Comparison of ENCODE assay signal across 25 mouse cellular contexts in genomic region chr13:55840223-55840622, GRCm38 (mm10). TPM values are rescaled to one million over a fixed set of nuclear protein-coding genes. Genes with fewer than 3 reads are reported as not detected.
DNase-seq lines count a peak whose midpoint lies in the region; ATAC-seq lines count a peak whose summit lies in the region.
"Had no signal": no experiment of that assay in that cellular context is flagged by ENCODE, and none has a peak within 500 bp of the region (broad histone marks: within the 10 kb centered on the region; RNA-seq: fewer than 3 reads in every experiment).

No protein-coding gene starts in this region.

- peaks cover 3% of the 10 kb centered on the region; the same call in 1 of the 2 replicates for H3K9me3 ChIP-seq in forebrain, embryonic 14.5 days (replicated peaks; ENCODE audit: control insufficient read depth, low read length)
- peaks cover 5% of the 10 kb centered on the region; the same call in 1 of the 2 replicates for H3K9me3 ChIP-seq in forebrain, embryonic 10.5 days
- no peaks in the 10 kb centered on the region for H3K9me3 ChIP-seq in midbrain, embryonic 13.5 days
- no peaks in the 10 kb centered on the region for H3K9me3 ChIP-seq in midbrain, embryonic 15.5 days
- no peaks in the 10 kb centered on the region for H3K9me3 ChIP-seq in limb, embryonic 10.5 days (replicated peaks)
- H3K9me3 ChIP-seq in stomach, embryonic 16.5 days (replicated peaks; ENCODE audit: control insufficient read depth, low read length): peaks cover 5% of the 10 kb centered on the region; the same call in 1 of the 2 replicates
- H3K9me3 ChIP-seq: limb, embryonic 15.5 days had no signal

- ATAC-seq in forebrain, embryonic 14.5 days: no peak
- 0 out of 2 replicates have a peak, but pooled peaks have one; percentile 17 for ATAC-seq in midbrain, embryonic 13.5 days
- ATAC-seq in midbrain, embryonic 15.5 days (replicated peaks): no peak
- ATAC-seq in stomach, embryonic 16.5 days (ENCODE audit: insufficient read depth, low FRiP score): no peak
- ATAC-seq: inflammation-experienced regulatory T-cells, adult 6 months had no signal

- H3K4me3 ChIP-seq in forebrain, embryonic 14.5 days (ENCODE audit: low read depth, low read length): no peak overlapping the region
- H3K4me3 ChIP-seq in forebrain, embryonic 10.5 days: no peak overlapping the region
- H3K4me3 ChIP-seq in midbrain, embryonic 13.5 days (replicated peaks): no peak overlapping the region
- no peak overlapping the region for H3K4me3 ChIP-seq in midbrain, embryonic 15.5 days
- no peak overlapping the region for H3K4me3 ChIP-seq in limb, embryonic 10.5 days
- no peak overlapping the region for H3K4me3 ChIP-seq in stomach, embryonic 16.5 days (replicated peaks; ENCODE audit: low read length)
- H3K4me3 ChIP-seq: limb, embryonic 15.5 days; liver, embryonic 15.5 days; neural tube, embryonic 12.5 days had no signal

- no peak overlapping the region for H3K27ac ChIP-seq in forebrain, embryonic 14.5 days (ENCODE audit: low read depth, low read length)
- H3K27ac ChIP-seq in forebrain, embryonic 10.5 days: no peak overlapping the region
- H3K27ac ChIP-seq in midbrain, embryonic 13.5 days: no peak overlapping the region
- no peak overlapping the region for H3K27ac ChIP-seq in midbrain, embryonic 15.5 days
- peak overlapping the region; percentile 58; the same call in 1 of the 2 replicates for H3K27ac ChIP-seq in limb, embryonic 10.5 days
- peak overlapping the region; percentile 89 for H3K27ac ChIP-seq in stomach, embryonic 16.5 days (ENCODE audit: low read length)
- H3K27ac ChIP-seq: limb, embryonic 15.5 days; liver, embryonic 15.5 days; neural tube, embryonic 12.5 days had no signal

- H3K9ac ChIP-seq in forebrain, embryonic 14.5 days (ENCODE audit: low read length): no peak overlapping the region
- H3K9ac ChIP-seq in midbrain, embryonic 13.5 days (replicated peaks): no peak overlapping the region
- H3K9ac ChIP-seq in midbrain, embryonic 15.5 days: no peak overlapping the region
- H3K9ac ChIP-seq in stomach, embryonic 16.5 days (ENCODE audit: low read length): peak overlapping the region; percentile 24
- H3K9ac ChIP-seq: limb, embryonic 15.5 days; liver, embryonic 15.5 days; neural tube, embryonic 12.5 days had no signal

- no peak overlapping the region for H3K4me2 ChIP-seq in forebrain, embryonic 14.5 days (ENCODE audit: low read length)
- 0 out of 2 replicates have a peak overlapping the region, but pooled peaks have one; percentile 9 for H3K4me2 ChIP-seq in midbrain, embryonic 13.5 days (replicated peaks)
- H3K4me2 ChIP-seq in midbrain, embryonic 15.5 days: no peak overlapping the region
- no peak overlapping the region for H3K4me2 ChIP-seq in stomach, embryonic 16.5 days (ENCODE audit: low read depth, low read length)
- H3K4me2 ChIP-seq: limb, embryonic 15.5 days; liver, embryonic 15.5 days; neural tube, embryonic 12.5 days had no signal

- peaks cover 69% of the 10 kb centered on the region for H3K27me3 ChIP-seq in forebrain, embryonic 14.5 days (replicated peaks; ENCODE audit: control insufficient read depth, insufficient read depth, low read length)
- peaks cover 84% of the 10 kb centered on the region for H3K27me3 ChIP-seq in forebrain, embryonic 10.5 days (ENCODE audit: poor library complexity, severe bottlenecking)
- peaks cover 91% of the 10 kb centered on the region for H3K27me3 ChIP-seq in midbrain, embryonic 13.5 days
- H3K27me3 ChIP-seq in midbrain, embryonic 15.5 days (replicated peaks): peaks cover 77% of the 10 kb centered on the region
- peaks cover 78% of the 10 kb centered on the region for H3K27me3 ChIP-seq in limb, embryonic 10.5 days (ENCODE audit: low read depth, poor library complexity, severe bottlenecking)
- peaks cover 10% of the 10 kb centered on the region; the same call in 1 of the 2 replicates for H3K27me3 ChIP-seq in stomach, embryonic 16.5 days (ENCODE audit: control insufficient read depth, insufficient read depth, low read length)

- 14% methylated on average over 14 of the region's 14 CpGs for WGBS in forebrain, embryonic 14.5 days
- 27% methylated on average over 14 of the region's 14 CpGs for WGBS in forebrain, embryonic 10.5 days
- 14% methylated on average over 14 of the region's 14 CpGs for WGBS in midbrain, embryonic 13.5 days
- 23% methylated on average over 14 of the region's 14 CpGs for WGBS in midbrain, embryonic 15.5 days
- 40% methylated on average over 14 of the region's 14 CpGs for WGBS in limb, embryonic 10.5 days
- WGBS in stomach, embryonic 16.5 days: 49% methylated on average over 14 of the region's 14 CpGs

- no peaks in the 10 kb centered on the region for H3K4me1 ChIP-seq in forebrain, embryonic 14.5 days (ENCODE audit: control insufficient read depth, insufficient read depth, low read length)
- peaks cover 32% of the 10 kb centered on the region for H3K4me1 ChIP-seq in forebrain, embryonic 10.5 days
- peaks cover 31% of the 10 kb centered on the region for H3K4me1 ChIP-seq in midbrain, embryonic 13.5 days (replicated peaks)
- peaks cover 7% of the 10 kb centered on the region; the same call in 1 of the 2 replicates for H3K4me1 ChIP-seq in midbrain, embryonic 15.5 days
- H3K4me1 ChIP-seq in limb, embryonic 10.5 days: peaks cover 50% of the 10 kb centered on the region
- H3K4me1 ChIP-seq in stomach, embryonic 16.5 days (ENCODE audit: control insufficient read depth, insufficient read depth, low read length): peaks cover 16% of the 10 kb centered on the region
- H3K4me1 ChIP-seq: liver, embryonic 15.5 days had no signal

- no peaks in the 10 kb centered on the region for H3K36me3 ChIP-seq in forebrain, embryonic 14.5 days (ENCODE audit: control insufficient read depth, insufficient read depth, low read length)
- no peaks in the 10 kb centered on the region for H3K36me3 ChIP-seq in forebrain, embryonic 10.5 days (replicated peaks)
- no peaks in the 10 kb centered on the region for H3K36me3 ChIP-seq in midbrain, embryonic 13.5 days
- no peaks in the 10 kb centered on the region for H3K36me3 ChIP-seq in midbrain, embryonic 15.5 days (replicated peaks)
- H3K36me3 ChIP-seq in limb, embryonic 10.5 days: no peaks in the 10 kb centered on the region
- H3K36me3 ChIP-seq in stomach, embryonic 16.5 days (ENCODE audit: control insufficient read depth, insufficient read depth, low read length): no peaks in the 10 kb centered on the region
- H3K36me3 ChIP-seq: limb, embryonic 15.5 days; liver, embryonic 15.5 days; neural tube, embryonic 12.5 days had no signal

- peak; percentile 57 for DNase-seq in forebrain, embryonic 14.5 days (ENCODE audit: low spot score)
- no peak for DNase-seq in forebrain, embryonic 10.5 days (ENCODE audit: extremely low spot score, low spot score)
- no peak for DNase-seq in limb, embryonic 10.5 days (ENCODE audit: low spot score)
- DNase-seq in urinary bladder, postnatal 4 days (ENCODE audit: low spot score in 2 of 2): no peak
- no peak for DNase-seq in cerebellum, postnatal 4 days (ENCODE audit: low spot score in 2 of 2)
- DNase-seq: adrenal gland, postnatal 25 days; cerebellum, adult 11-12 months; cerebellum, postnatal 14 days; gastrocnemius, postnatal 10 days; heart, adult 18-20 months; heart, postnatal 36 days; kidney, postnatal 36 days; layer of hippocampus, adult 9-11 months; right cerebral cortex, postnatal 14 days; spleen, adult 18-20 months had no signal

RNA-seq across cellular contexts. Expression of gene Pitx1, which starts 4.2 kb away (rescaled TPM):
- polyA plus RNA-seq in forebrain, embryonic 14.5 days (2014; fragmentation: Nextera tagmentation; extraction: Ambion mirVana): not detected in 2 replicates
- 1.7 and 3.2 TPM in 2 replicates for polyA plus RNA-seq in forebrain, embryonic 10.5 days (2016; fragmentation: Nextera tagmentation; extraction: Ambion mirVana)
- polyA plus RNA-seq in midbrain, embryonic 13.5 days (2015; fragmentation: Nextera tagmentation; extraction: Ambion mirVana): 0.75 and 1.5 TPM in 2 replicates
- polyA plus RNA-seq in midbrain, embryonic 15.5 days (2015; fragmentation: Nextera tagmentation; extraction: Ambion mirVana): 2.9 and 3.7 TPM in 2 replicates
- 77.9 and 151 TPM in 2 replicates for polyA plus RNA-seq in limb, embryonic 10.5 days (2016; fragmentation: Nextera tagmentation; extraction: Ambion mirVana)
- 106 and 110 TPM in 2 replicates for polyA plus RNA-seq in stomach, embryonic 16.5 days (2015; fragmentation: Nextera tagmentation; extraction: Ambion mirVana)
- polyA plus RNA-seq: frontal cortex, adult 2 months; inflammation-experienced regulatory T-cells, adult 6 months had no signal

RNA-seq across cellular contexts. Expression of gene Catsper3, which starts 55.9 kb away (rescaled TPM):
- not detected in 2 replicates for polyA plus RNA-seq in forebrain, embryonic 14.5 days (2014; fragmentation: Nextera tagmentation; extraction: Ambion mirVana)
- polyA plus RNA-seq in forebrain, embryonic 10.5 days (2016; fragmentation: Nextera tagmentation; extraction: Ambion mirVana): 0.11 TPM in 2 replicates
- 0.12 TPM in 1 of 2 replicates, not detected in the other for polyA plus RNA-seq in midbrain, embryonic 13.5 days (2015; fragmentation: Nextera tagmentation; extraction: Ambion mirVana)
- polyA plus RNA-seq in midbrain, embryonic 15.5 days (2015; fragmentation: Nextera tagmentation; extraction: Ambion mirVana): 0.13 and 0.17 TPM in 2 replicates
- polyA plus RNA-seq in limb, embryonic 10.5 days (2016; fragmentation: Nextera tagmentation; extraction: Ambion mirVana): 0.25 TPM in 1 of 2 replicates, not detected in the other
- polyA plus RNA-seq in stomach, embryonic 16.5 days (2015; fragmentation: Nextera tagmentation; extraction: Ambion mirVana): 0.10 TPM in 1 of 2 replicates, not detected in the other
- polyA plus RNA-seq: heart, embryonic 14.5 days; inflammation-experienced regulatory T-cells, adult 6 months; liver, embryonic 15.5 days; lung, embryonic 16.5 days; neural tube, embryonic 12.5 days had no signal

Comparison
In these comparisons a context has a peak if more than half of its experiments do, and no peak if none do; other contexts are left out.
1. H3K27ac ChIP-seq: peak in limb, embryonic 10.5 days (single experiment) and stomach, embryonic 16.5 days (single experiment); none in forebrain, embryonic 14.5 days (single experiment), forebrain, embryonic 10.5 days (single experiment), midbrain, embryonic 13.5 days (single experiment) and midbrain, embryonic 15.5 days (single experiment).
2. RNA of gene Pitx1, which starts 4.2 kb away (polyA plus RNA-seq): 77.9 to 151 TPM in limb, embryonic 10.5 days and 106 to 110 TPM in stomach, embryonic 16.5 days; 1.7 to 3.2 TPM in forebrain, embryonic 10.5 days, 2.9 to 3.7 TPM in midbrain, embryonic 15.5 days, 0.75 to 1.5 TPM in midbrain, embryonic 13.5 days and not detected in forebrain, embryonic 14.5 days; every median in the first group is over 10 times any median in the second.